Mouse (Mus musculus): ENCODE data around the gene Rnase1. TPM values are rescaled to one million over a fixed set of nuclear protein-coding genes. Genes with fewer than 3 reads are reported as not detected.

The Rnase1 gene
- polyA plus RNA-seq, 1 experiment from 2014 or later = 0.18 TPM

DNA sequence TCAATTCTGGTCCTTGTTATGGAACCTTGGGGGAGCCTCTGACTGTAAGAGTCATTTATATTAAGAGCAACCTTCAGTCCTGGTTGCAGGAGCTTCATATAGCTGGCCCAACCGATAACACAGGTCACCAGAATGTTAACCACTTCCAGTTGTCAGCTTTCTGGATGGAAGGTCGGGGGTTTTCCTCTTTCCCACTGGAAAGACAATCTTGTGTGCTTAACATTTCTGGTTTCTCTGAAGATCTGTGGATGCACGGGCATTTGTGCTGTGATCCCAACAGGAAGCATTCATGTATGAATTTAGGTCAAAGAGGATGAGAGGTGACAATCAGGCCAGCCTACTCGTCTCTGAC, 17.0 kb downstream of the Rnase1 start:
- Histone ChIP-seq H3K4me1 (ENCODE audit: control insufficient read depth, insufficient read depth, low read length) (no peaks in the 10 kb centered on the region), H3K4me2 (ENCODE audit: low read length) (no peak overlapping the region), H3K36me3 (ENCODE audit: control insufficient read depth, insufficient read depth, low read length) (no peaks in the 10 kb centered on the region), H3K27me3 (replicated peaks; ENCODE audit: control insufficient read depth, insufficient read depth, low read length) (no peaks in the 10 kb centered on the region), H3K9me3 (replicated peaks; ENCODE audit: control insufficient read depth, low read length) (no peaks in the 10 kb centered on the region), H3K9ac (ENCODE audit: low read length) (no peak overlapping the region), H3K4me3 (ENCODE audit: low read depth, low read length) (no peak overlapping the region), H3K27ac (ENCODE audit: low read depth, low read length) (no peak overlapping the region)
- ATAC-seq (no peak), DNase-seq (ENCODE audit: low spot score) (no peak)
- WGBS = 82% methylated on average over 4 of the region's 4 CpGs

DNA sequence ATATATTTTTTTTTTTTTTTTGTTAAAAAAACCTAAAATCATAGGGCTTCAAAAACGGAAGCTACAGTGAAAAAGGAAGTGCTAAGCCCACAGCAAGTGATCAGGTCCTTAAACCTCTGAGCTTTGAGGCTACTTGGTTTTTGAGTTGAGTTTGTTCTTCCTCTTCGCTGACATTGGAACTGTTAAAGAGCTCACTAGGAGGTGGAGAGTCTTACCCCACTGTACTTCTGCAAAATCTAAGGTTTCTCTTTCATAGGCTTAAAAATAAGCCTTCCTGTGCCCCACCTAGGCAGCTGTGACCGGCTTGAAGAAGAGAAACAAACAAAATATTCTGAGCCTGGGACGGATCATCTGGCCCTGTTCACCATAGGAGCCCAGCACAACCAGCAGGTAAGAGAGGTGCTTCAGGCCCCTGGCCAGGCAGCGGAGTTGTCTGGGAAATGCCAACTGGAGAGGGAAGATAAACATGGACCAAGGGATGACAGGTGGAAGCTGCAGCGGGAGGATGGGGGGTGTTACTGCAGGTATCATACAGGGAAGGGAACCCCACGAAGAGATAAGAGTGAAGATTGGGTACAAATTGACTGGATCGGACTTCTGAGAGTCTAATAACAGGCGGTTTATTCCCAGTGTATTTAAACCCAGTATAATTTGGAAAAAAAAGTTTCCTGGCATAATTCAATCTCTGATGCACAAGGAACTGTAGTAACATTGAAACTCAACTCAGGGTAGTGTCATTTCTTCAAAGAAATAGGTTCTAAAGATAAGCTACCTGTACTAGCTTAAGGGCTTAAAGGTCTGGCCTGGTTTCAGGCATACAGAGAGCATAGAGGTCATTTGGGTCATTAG, 17.6 kb downstream of the Rnase1 start:
- 88% methylated on average over 9 of the region's 9 CpGs for WGBS
- DNase-seq (ENCODE audit: low spot score) (no peak), ATAC-seq (no peak)
- no peaks in the 10 kb centered on the region for H3K36me3 ChIP-seq (ENCODE audit: control insufficient read depth, insufficient read depth, low read length)
- no peak overlapping the region for H3K4me2 ChIP-seq (ENCODE audit: low read length)
- no peaks in the 10 kb centered on the region for H3K4me1 ChIP-seq (ENCODE audit: control insufficient read depth, insufficient read depth, low read length)
- H3K27me3 ChIP-seq (replicated peaks; ENCODE audit: control insufficient read depth, insufficient read depth, low read length) = no peaks in the 10 kb centered on the region
- H3K9ac ChIP-seq (ENCODE audit: low read length) = no peak overlapping the region
- H3K27ac ChIP-seq (ENCODE audit: low read depth, low read length) = no peak overlapping the region
- H3K9me3 ChIP-seq (replicated peaks; ENCODE audit: control insufficient read depth, low read length) = no peaks in the 10 kb centered on the region
- no peak overlapping the region for H3K4me3 ChIP-seq (ENCODE audit: low read depth, low read length)

DNA sequence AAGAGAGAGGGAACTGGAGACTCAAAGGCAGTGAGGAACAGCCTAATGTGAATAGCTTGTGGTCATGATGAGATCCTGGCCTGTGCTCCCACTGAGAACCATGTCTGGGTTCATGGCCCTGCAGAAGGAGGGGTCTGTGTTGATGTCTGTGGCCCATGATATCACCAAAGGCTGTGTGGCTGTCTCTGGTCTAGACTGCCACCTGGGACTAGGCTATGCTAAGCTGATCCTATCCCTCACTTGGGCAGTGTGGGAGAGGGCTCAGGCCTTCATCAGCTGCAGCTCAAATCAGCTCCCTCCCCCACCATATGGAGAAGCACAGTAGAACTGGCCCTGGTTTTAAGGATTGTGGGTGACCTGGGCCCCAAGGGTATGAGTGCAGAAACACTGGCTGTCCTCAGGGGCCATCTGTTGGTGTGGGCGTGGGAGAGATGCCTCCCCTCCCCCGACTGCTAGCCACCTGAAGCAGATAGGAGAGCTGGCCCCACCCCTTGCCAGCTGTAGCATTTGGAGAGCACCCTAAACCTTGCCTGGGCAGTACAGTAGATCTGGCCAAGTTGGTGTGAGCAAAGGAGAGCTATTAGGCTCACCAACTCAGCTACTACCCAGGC, 18.8 kb downstream of the Rnase1 start:
- H3K27ac ChIP-seq (ENCODE audit: low read depth, low read length) = no peak overlapping the region
- H3K9ac ChIP-seq (ENCODE audit: low read length) = no peak overlapping the region
- DNase-seq (ENCODE audit: low spot score) (no peak), ATAC-seq (no peak)
- no peak overlapping the region for H3K4me2 ChIP-seq (ENCODE audit: low read length)
- H3K27me3 ChIP-seq (replicated peaks; ENCODE audit: control insufficient read depth, insufficient read depth, low read length) = no peaks in the 10 kb centered on the region
- no peaks in the 10 kb centered on the region for H3K4me1 ChIP-seq (ENCODE audit: control insufficient read depth, insufficient read depth, low read length)
- no peaks in the 10 kb centered on the region for H3K9me3 ChIP-seq (replicated peaks; ENCODE audit: control insufficient read depth, low read length)
- H3K36me3 ChIP-seq (ENCODE audit: control insufficient read depth, insufficient read depth, low read length) = no peaks in the 10 kb centered on the region
- 85% methylated on average over 2 of the region's 2 CpGs for WGBS
- H3K4me3 ChIP-seq (ENCODE audit: low read depth, low read length) = no peak overlapping the region

DNA sequence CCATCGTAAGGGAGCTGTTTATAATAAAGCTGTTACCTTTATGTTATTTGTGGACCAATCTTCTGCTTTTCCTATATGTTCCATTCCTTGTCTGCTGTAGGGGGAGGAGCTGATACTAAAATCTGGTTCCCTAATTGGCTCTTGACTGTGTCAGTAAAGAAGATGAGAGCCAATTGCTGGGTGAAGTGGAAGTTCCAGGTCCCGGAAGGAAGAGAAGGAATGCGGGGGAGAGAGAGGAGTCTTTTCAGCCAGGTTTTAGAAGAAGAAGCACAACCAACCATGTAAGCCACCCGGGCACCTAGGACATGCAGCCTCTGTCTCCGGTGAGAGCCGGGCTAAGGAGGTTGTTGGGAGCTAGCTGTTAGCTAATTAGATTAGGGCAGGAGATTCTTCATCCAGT, 20.9 kb downstream of the Rnase1 start:
- no peak overlapping the region for H3K27ac ChIP-seq (ENCODE audit: low read depth, low read length)
- no peaks in the 10 kb centered on the region for H3K27me3 ChIP-seq (replicated peaks; ENCODE audit: control insufficient read depth, insufficient read depth, low read length)
- no peak overlapping the region for H3K9ac ChIP-seq (ENCODE audit: low read length)
- no peaks in the 10 kb centered on the region for H3K4me1 ChIP-seq (ENCODE audit: control insufficient read depth, insufficient read depth, low read length)
- no peaks in the 10 kb centered on the region for H3K36me3 ChIP-seq (ENCODE audit: control insufficient read depth, insufficient read depth, low read length)
- no peak overlapping the region for H3K4me3 ChIP-seq (ENCODE audit: low read depth, low read length)
- WGBS = 87% methylated on average over 6 of the region's 6 CpGs
- no peak for DNase-seq (ENCODE audit: low spot score)
- no peak overlapping the region for H3K4me2 ChIP-seq (ENCODE audit: low read length)
- no peak for ATAC-seq
- no peaks in the 10 kb centered on the region for H3K9me3 ChIP-seq (replicated peaks; ENCODE audit: control insufficient read depth, low read length)

DNA sequence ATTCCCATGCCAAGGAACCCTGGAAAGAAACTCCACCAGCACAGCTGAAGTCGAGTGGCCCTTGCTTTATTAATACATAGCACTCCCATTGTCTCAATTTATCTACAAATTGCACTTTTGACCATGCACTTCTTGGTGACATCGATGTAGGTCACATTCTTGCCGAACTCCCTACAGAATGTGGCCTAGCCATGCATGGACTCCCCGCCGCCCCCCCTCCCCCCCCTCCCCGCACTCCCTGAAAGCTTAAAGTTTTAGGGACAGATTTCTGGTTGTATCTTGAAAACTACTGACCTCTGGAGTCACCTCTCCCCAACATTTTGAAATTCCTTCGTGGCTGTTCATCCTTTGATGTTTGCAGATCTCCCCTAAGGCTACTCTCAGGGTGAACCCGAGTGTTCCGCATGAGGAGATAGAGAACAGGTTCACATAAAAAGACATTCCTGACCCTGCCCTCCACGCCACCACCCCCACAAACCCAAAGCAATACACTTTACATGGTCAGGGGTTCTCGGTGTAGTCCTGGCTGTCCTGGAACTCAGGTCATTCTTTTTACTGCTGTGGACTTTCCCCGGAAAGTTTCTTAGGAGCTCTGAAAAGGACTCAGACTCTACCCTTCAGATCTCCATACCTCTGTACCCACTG, 32.5 kb downstream of the Rnase1 start, which contains the start of gene Eddm3b:
TSS of gene Eddm3b (plus strand) at position 511 of the 645 bp plus-strand sequence.
- Histone ChIP-seq H3K9me3 (replicated peaks; ENCODE audit: control insufficient read depth, low read length) (no peaks in the 10 kb centered on the region), H3K4me3 (ENCODE audit: low read depth, low read length) (no peak within 1 kb of the TSS), H3K4me1 (ENCODE audit: control insufficient read depth, insufficient read depth, low read length) (no peaks in the 10 kb centered on the region), H3K4me2 (ENCODE audit: low read length) (no peak within 1 kb of the TSS), H3K27ac (ENCODE audit: low read depth, low read length) (no peak within 1 kb of the TSS), H3K27me3 (replicated peaks; ENCODE audit: control insufficient read depth, insufficient read depth, low read length) (no peaks in the 10 kb centered on the region), H3K36me3 (ENCODE audit: control insufficient read depth, insufficient read depth, low read length) (no peaks in the 10 kb centered on the region), H3K9ac (ENCODE audit: low read length) (no peak within 1 kb of the TSS)
- DNase-seq (ENCODE audit: low spot score) = no peak
- ATAC-seq = no peak
- WGBS = 57% methylated on average over 12 of the region's 12 CpGs

DNA sequence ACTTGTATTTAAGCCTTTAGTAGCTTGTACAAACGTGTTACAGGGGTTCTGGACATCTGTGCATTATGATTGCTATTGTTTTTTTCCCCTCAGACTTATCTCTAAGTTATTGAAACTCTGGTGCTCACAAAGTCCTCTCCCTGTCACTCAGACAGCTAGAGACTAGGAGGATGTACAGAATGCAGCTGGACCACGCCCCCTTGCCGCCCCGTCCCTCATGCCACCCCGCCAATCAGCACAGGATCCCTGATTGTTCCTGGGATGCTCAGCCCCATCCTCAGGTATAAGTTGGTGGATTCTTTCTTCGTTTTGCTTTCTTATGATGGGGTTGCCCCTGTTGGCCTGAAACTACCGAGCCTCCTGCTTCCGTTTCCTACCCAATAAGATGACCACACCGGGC, 33.1 kb downstream of the Rnase1 start:
- Histone ChIP-seq H3K9ac (ENCODE audit: low read length) (no peak overlapping the region), H3K4me3 (ENCODE audit: low read depth, low read length) (no peak overlapping the region), H3K27me3 (replicated peaks; ENCODE audit: control insufficient read depth, insufficient read depth, low read length) (no peaks in the 10 kb centered on the region), H3K36me3 (ENCODE audit: control insufficient read depth, insufficient read depth, low read length) (no peaks in the 10 kb centered on the region), H3K9me3 (replicated peaks; ENCODE audit: control insufficient read depth, low read length) (no peaks in the 10 kb centered on the region), H3K27ac (ENCODE audit: low read depth, low read length) (no peak overlapping the region), H3K4me1 (ENCODE audit: control insufficient read depth, insufficient read depth, low read length) (no peaks in the 10 kb centered on the region), H3K4me2 (ENCODE audit: low read length) (no peak overlapping the region)
- ATAC-seq (no peak), DNase-seq (ENCODE audit: low spot score) (no peak)
- 27% methylated on average over 9 of the region's 9 CpGs for WGBS

DNA sequence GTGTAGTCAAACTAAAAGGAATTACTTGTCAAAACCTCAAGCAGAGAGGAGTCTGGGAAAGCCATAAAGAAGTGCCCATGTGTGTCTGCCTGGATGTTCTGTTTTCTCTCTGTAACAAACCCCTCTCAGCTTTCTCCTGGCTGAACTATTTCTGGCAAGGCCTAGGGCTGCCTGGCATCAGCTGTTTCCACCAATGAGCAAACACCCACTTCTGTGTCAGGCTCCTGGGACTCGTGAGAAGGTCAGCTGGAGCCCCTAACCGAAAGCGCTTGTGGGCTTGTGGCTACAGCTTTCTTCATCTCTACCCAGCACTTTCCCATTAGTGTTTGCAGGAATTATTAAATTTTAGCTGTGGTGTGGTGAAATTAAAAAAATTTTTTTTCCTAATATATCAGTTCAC, 34.6 kb downstream of the Rnase1 start:
- Histone ChIP-seq H3K9me3 (replicated peaks; ENCODE audit: control insufficient read depth, low read length) (no peaks in the 10 kb centered on the region), H3K36me3 (ENCODE audit: control insufficient read depth, insufficient read depth, low read length) (no peaks in the 10 kb centered on the region), H3K4me1 (ENCODE audit: control insufficient read depth, insufficient read depth, low read length) (no peaks in the 10 kb centered on the region), H3K27ac (ENCODE audit: low read depth, low read length) (no peak overlapping the region), H3K9ac (ENCODE audit: low read length) (no peak overlapping the region), H3K4me3 (ENCODE audit: low read depth, low read length) (no peak overlapping the region), H3K27me3 (replicated peaks; ENCODE audit: control insufficient read depth, insufficient read depth, low read length) (no peaks in the 10 kb centered on the region), H3K4me2 (ENCODE audit: low read length) (no peak overlapping the region)
- no peak for DNase-seq (ENCODE audit: low spot score)
- no peak for ATAC-seq
- 75% methylated on average over 3 of the region's 3 CpGs for WGBS

DNA sequence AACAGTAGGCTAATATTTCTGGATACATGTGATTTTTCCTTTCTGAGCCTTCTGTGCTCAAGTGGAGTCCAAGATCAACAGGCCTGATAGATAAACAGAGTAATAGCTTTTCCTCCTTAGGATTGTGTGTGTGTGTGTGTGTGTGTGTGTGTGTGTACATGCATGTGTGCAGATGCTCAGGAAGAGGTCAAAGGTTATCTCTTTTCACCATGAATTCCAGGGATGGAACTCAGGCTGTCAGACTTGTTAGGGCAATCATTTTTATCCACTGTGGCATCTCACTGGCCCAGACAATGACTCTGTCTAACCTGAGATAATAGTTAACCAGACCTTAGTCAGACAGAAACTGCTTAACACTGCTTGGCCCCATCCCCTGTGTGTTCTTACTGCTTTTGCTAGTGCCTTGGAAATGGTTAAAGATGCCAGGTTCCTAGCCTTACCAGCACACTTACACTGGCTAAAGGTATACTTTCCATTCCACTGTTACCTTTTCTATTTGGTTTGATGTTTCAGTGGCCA, 40.1 kb downstream of the Rnase1 start:
- Histone ChIP-seq H3K27me3 (replicated peaks; ENCODE audit: control insufficient read depth, insufficient read depth, low read length) (no peaks in the 10 kb centered on the region), H3K27ac (ENCODE audit: low read depth, low read length) (no peak overlapping the region), H3K4me2 (ENCODE audit: low read length) (no peak overlapping the region), H3K36me3 (ENCODE audit: control insufficient read depth, insufficient read depth, low read length) (no peaks in the 10 kb centered on the region), H3K9me3 (replicated peaks; ENCODE audit: control insufficient read depth, low read length) (no peaks in the 10 kb centered on the region), H3K4me3 (ENCODE audit: low read depth, low read length) (no peak overlapping the region), H3K4me1 (ENCODE audit: control insufficient read depth, insufficient read depth, low read length) (no peaks in the 10 kb centered on the region), H3K9ac (ENCODE audit: low read length) (no peak overlapping the region)
- ATAC-seq (no peak), DNase-seq (ENCODE audit: low spot score) (no peak)

DNA sequence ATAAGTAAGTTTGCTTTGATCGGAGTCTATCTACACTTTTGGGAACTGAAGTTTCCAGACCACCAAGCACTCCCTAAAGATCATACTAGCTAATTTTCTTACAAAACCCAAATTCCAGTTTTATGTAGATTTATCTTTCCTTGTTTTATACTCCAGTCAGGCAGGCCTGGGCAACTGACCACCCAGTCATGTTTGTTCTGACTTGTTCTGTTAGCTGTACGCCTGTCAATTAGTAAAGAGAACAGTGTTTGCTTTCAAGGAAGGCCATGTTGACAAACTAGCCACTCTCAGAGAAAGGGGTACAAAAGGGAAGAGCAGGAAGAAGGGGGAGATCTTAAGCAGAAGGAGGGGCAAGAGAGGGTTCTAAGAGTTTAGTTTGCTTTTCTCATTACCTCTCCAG, 42.2 kb downstream of the Rnase1 start:
- ATAC-seq = no peak
- no peak overlapping the region for H3K27ac ChIP-seq (ENCODE audit: low read depth, low read length)
- no peak overlapping the region for H3K4me2 ChIP-seq (ENCODE audit: low read length)
- no peak for DNase-seq (ENCODE audit: low spot score)
- 79% methylated on average over 2 of the region's 2 CpGs for WGBS
- no peaks in the 10 kb centered on the region for H3K9me3 ChIP-seq (replicated peaks; ENCODE audit: control insufficient read depth, low read length)
- H3K9ac ChIP-seq (ENCODE audit: low read length) = no peak overlapping the region
- no peaks in the 10 kb centered on the region for H3K36me3 ChIP-seq (ENCODE audit: control insufficient read depth, insufficient read depth, low read length)
- H3K27me3 ChIP-seq (replicated peaks; ENCODE audit: control insufficient read depth, insufficient read depth, low read length) = no peaks in the 10 kb centered on the region
- H3K4me1 ChIP-seq (ENCODE audit: control insufficient read depth, insufficient read depth, low read length) = no peaks in the 10 kb centered on the region
- H3K4me3 ChIP-seq (ENCODE audit: low read depth, low read length) = no peak overlapping the region

Measured in forebrain, embryonic 14.5 days (tissue).